Mouse (Mus musculus) c-Kit-negative CD71-positive TER-119-positive erythroid progenitor cells, embryonic 14.5 days (primary cell): ENCODE measurements around the gene Aldob.

Experiments used
- DNase-seq: peaks from one replicate; pipeline ENCODE4 v3.0.0-alpha.2; 2013; ENCODE audit warnings: low read depth, low spot score

Gene Aldob

DNA sequence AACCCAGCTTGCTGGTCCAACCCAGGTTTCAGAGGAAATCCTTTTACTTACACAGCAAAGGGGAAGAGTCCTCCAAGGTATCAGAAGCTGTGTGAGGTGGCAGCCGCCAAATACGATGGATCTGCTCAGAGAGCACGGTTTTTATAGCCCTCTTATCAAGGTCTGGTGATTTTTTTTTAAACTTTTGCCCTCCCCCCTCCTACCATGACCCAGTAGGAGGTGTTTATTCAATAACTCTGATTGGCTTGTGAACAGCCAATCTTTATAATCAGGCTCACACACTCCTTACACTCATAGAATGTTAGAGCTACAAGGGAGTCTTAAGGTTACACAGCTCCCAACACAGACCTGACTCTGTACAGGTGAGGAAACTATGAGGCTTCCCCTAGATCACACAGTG lies at the start of gene Aldob:
TSS of gene Aldob (minus strand) at position 164 of the 400 bp plus-strand sequence.
- no peak for DNase-seq

DNA sequence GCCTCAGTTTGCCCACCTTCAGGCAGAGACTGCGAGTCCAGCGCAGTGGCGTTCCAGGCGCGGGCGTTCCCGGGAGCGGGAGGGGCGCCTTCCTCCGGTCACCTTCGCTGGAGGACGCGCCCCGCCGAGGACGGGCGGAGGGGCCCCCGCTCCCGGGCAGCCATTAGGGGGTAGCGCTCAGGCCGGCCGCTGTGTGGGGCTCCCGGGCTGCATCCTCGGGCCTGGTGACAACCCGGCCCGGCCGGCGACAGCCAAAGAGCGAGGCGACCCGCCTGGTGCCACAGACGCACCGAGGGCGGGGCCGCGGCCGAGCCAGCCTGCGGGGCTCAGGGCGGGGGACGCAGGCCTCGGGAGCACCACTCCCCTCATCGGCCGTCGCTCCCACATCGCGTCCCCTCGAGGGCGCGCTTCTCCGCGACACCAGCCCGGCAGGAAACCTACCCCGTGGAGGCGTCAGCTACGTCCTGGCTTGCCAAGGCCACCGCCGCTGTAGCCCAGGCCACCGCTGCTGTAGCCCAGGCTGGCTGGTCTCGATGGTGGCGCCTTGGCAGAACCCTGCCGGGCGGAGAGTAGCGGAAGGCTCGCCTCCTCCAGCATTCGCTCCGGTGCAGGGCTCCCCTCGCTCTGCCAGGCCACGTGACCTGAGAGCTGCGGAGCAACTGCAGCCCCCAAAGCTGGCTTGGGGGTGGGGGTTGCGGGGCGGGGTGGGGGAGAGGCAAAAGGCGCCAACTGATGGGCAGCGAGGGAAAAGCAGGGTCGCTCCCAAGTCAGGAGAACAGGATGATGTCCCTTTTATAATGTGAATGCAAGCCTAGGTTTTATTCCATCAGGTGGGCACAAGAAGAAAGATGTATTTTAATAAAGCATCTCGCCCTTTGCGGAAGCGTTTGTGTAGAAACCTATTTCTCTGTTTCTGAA lies 48.1 kb upstream of the Aldob start, which contains the start of gene Tmem246:
TSS of gene Tmem246 (minus strand) at position 694 of the 918 bp plus-strand sequence.
- DNase-seq, result peak; percentile 2

DNA sequence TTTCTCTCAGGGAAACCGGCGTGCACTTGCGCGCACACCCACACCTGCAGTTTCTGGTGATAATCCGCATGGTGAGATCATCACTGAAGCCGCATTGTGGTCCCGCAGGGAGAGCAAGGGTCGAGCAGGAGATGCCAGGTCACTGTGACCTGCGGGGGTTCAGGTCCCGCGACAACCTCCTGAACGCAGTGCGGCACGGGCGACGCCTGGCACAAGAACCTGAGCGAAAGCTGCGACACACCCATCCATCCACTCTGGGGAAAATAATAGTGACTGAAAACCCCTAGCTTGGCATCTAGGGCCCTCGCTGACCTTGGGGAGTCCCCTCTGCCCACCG lies 47.5 kb upstream of the Aldob start:
- DNase-seq, result no peak

DNA sequence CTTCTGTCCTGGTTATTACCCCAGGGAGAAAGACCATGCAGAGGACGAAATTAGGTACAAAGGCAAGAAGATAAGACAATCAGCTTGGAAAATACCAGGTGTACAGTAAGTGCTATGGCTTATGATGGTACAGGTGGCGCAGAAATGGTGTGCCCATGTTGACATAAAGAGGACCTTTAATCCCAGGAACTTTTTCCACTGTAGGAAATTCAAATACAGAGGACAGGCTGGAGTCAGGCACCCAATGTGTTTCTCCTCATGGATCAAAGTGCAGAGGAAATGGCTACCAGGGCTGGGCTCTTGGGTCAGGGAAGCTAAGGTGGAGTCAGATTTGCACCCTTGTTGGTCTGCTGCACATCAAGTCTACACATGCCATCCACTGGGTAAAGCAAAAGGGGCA lies 40.8 kb upstream of the Aldob start:
- no peak for DNase-seq

DNA sequence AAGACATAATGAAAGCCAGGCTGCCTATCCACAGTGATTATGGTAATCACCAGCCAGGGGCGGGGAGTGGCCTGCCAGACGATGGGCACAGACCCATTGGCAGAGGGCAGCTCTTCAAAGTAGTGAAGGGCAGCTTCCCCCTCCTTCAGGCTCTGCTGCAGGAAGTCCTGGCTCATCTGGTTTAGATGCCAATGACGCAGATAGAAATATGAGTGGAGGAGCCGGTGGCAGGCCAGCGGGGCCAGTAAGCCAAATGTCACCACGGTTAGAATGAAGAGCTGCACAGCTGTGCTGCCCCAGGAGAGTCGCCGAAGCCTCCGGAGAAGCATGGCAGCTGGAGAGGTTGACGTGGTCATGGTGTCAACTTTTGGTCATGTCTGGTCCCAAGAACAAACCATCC lies 37.5 kb upstream of the Aldob start:
- DNase-seq, result no peak

DNA sequence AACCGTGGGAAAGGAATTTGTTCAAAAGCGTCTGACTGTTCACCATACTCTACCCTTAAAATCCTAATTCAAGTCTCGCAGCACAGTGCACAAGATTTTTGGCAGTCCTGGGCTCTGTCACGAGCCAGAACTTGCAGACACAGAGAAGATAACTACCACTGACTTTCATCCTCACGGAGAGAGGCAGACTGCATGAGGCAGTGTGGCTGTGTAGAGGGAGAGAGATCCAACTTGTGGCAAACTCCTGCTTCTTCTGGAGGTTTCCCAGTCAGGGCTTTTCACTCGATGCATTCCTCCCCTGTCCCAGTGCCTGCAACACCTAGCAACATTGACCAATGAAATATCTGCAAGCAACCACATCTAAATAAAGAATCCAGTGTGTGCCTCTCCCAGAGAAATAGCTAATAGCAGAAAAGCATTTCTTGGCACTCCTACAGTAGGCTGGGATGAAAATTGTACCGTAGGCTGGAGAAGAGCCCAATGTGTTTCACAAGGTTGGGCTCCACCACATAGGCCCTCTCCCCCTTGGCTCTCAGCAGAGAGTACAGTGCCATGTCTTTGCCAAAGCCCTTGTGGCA lies 36.3 kb upstream of the Aldob start:
- DNase-seq, result no peak

DNA sequence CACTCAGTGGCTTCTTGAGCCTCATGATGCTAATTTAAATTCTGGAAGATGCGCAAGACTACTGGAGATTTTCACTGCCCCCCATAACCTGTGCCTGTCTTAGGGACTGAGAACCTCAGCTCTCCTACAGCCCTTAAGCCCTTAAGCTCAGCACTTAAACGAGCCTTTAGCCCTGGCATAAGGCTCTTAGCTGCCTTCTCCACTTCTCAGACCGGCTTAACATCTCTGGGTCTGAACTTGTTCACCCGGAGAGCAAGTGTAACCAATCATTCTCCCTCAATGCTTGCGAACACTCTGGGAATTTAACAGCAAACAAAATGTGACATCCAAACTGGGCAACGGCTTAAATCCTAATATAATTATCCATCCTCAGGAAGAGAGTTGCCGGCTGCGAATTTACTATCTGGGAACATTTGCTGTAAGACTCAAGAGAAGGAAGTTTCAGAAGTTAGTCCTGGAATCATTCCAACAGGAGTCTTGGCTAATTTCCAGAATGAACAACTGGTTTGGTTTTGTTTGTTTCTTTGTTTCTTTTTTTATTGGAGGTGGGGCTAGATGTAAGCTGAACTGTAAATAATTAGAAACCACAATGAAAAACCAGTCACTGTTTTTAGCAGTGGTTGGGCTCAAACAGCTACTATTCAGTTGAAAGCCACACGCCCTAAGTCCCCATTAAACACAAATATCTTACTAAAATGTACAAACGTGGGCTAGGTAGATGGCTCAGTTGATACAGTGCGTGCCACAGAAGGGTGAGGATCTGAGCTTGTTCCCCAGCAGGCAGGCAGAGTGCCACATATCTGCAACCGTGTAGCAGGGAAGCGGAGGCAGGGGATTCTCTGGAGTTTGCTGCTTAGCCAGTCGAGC lies 34.9 kb upstream of the Aldob start:
- no peak for DNase-seq

DNA sequence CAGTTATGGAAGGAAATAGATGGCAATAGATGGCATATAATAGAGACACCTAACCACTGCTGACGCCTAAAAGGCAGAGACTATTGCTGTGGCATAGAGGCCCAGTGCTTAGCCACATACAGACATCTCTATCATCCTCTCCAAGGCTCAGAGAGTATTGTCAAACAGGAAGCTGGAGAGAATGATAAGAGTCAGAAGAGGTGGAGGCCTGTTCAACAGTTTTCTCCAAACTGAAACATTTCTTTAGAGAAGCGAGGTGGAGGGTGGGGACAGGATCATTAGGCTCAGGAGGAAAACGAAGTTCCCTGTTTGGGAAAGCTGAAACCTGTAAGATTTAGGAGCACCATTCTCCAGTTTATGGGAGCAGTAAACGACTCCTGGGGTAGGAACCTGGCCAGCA lies 31.9 kb upstream of the Aldob start:
- DNase-seq, result no peak

DNA sequence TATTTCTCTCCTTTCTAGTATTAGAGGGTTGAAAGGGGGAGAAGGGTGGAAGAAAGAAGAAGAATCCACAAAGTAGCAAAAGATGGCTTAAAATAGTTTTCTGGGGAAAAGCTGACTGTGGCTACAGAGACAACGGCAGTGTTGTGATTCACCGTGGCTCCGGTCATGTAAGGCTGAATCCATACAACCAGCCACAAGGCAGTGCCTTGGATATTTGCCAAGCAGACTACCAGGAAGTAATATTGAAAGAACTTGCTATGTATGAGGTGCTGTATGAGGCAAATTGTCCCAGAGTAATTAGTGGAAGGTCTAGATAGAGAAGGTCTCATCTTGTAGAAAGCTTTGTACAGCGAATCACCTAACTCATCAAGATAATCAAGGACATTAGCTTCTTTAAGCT lies 22.8 kb upstream of the Aldob start:
- no peak for DNase-seq

DNA sequence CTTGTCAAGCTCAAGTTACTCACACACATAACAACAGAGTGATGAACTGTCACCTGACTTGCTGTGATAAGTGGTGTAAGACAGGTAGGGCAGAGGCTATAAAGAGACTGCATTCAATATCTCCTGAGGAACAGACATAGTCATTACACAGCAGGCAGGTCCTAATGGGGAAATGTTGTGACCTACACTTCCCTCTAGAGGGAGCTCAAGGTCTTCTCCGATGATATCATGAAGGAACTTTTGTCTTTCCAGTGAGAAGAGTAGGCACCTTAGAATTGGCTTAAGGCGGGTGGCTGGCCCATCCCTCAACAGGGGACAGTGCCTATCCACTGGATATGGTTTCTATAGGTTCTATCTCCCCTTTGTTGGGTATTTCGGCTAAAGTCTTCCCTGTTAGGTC lies 18.3 kb upstream of the Aldob start:
- DNase-seq, result peak; percentile 41

DNA sequence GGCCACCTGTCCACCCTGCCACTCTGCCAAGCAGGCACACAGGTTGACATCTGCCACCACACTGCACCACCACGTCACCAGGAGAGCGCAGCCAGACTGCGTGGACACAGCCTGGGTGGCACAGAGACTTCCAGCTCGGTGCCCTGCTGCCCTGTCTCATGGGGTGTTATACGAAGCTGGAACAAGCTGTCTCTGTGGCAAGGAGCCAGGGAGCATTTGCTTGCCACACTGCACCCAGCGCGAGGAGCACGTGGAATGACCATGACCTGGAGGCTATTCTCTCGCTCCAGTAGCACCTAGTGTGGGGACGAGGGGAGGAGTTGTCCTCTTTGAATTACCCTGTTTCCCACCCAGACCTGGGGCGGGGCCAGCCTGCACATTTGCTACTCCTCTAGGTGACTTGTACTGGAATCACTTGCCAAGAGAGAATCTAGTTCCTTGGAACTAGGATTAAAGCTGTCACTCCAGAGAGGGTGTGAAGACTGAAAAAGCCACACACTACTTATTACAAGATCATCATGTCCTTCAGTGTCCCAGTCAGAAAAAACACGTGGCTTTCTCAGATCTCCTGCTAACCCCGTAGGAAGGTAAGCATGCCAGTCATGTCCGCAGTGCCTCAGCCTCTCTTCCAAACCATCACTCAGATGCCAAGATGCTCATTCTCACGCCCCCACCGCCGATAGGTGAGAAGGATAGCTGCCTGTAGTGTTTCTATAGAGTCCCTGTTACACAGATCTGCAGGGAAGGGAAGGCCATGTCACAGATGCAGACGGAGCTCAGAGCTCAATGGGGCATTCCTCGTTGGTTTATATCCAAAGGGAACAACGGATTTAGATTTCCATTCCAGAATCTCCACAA lies 10.8 kb upstream of the Aldob start:
- no peak for DNase-seq

DNA sequence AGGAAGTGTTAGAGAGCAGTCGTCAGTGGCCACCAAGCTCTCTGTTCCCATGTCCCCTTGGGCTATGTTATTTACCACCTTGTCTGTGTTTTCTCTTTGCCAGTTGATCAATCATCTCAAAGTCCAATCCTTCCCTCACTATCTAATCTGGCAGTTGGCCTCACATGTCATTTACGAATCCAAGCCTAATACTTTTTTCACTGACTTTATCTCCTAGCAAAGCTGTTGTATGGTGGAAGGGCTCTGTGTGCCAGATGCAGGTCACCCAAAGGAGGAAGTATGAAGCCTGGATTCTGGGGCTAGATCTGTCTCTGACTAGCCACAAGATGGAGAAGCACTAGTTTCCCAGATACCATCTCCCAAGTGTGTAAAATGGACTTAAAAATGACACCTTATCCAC lies 8.8 kb upstream of the Aldob start:
- DNase-seq, result no peak

DNA sequence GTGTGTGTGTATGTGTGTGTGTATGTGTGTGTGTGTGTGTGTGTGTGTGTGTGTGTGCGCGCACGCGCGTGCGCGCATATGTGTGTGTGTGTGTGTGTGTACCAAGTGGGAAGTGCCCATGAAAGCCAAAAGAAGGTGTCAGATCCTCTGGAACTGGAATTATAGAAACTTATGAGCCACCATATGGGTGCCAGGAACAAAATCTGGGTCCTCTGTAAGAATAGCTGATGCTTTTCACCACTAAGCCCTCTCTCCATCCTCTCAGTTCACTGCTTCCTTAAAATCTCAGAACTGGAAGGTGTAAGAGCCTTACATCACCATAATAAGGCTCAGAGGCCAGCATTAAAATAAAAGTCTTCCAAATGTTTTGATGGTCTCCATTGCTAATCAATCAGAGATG lies 8.0 kb upstream of the Aldob start:
- no peak for DNase-seq

DNA sequence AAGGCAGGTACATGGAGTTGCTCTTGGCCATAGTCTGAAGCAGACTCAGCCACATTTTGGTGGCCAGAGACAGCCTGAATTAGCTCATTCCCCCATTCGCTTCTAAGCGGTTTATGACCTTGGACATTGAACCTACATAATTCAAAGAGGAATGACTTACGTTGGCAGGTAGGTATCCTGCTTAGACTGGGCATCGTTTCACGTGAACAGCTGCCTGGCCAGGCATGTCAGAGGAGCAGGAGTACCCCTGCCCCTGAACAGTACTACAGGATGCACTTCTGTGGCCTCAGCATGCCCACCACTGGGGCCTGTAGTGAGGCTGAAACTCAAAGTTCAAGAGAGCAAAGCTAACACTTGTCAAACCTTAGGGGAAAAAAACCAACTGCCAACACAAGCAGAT lies 4.0 kb upstream of the Aldob start:
- DNase-seq, result no peak

DNA sequence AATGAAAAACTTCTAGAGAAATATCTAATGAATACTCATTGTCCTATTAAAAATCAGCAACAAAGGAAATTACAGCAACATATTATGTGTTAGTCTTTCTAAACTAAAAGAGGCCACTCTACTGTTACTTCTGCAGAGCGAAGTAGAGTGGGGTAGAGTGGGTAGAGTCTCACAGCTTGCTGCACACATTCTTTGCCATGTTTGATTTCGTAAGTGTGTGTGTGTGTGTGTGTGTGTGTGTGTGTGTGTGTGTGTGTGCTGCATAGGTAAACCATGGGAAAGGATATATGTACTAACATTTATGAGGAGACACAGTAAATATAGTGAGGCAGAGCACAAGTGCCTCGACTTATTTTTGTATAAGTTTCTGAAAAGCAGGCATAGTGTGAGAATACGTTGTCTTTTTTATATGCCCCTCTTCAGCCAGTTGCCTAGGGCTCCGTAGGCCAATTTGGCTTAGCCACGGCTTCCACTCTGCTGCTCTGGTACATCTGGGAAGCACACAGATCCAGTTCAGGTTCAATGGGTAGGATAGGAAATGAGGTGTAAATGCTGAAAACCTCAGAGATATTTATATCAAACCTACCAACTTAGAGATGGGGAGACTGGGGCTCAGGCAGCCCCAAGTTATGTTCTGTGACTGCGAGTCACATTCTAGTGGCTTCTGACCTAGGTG lies 1.7 kb downstream of the Aldob start:
- DNase-seq, result no peak

DNA sequence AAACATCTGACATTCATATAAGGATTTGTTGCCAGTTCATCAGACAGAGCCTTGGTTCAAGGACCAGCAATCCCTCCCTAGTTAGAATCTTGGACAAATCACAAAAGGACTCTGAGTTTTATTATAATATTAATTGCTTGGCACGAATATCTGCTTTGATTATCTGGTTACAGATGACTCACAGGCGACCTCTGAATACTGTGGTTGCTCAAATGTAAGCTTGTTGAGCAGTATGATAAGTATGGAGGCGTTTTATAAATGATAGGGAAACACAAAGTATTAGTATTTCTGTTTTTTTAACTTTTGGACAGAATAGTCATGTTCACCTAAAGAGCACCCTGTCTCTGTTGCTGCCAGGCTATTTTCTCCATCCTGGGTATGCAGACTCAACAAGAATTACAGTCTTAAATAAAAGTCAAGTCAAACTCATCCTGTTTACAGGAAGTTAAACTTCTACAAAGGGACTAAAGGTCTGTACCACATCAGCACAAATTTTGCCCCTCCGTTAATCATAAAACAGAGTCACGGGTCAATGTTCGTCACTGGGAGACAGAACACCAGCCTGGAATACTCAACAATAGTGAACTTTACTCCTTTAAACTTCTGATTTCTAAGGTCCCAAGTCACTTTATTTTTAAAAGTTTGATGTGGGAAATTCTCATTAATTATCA lies 2.3 kb downstream of the Aldob start:
- no peak for DNase-seq

DNA sequence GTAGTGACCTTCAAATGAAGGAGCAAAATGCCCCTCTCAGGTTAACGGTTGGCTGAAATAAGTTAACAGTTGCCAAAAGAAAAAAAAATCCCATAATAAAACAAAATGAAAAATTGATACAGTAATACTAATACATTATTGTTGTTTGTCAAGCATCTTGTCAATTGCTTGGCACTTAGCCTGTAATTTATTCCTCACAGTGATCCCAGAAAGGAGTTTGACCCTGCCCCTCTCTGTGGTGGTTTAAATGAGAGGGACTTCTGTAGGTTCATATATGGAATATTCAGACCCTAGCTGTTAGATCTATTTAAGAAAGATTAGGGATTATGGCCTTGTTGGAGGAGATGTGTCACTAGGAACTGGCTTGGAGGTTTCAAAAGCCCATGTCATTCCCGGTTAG lies 3.3 kb downstream of the Aldob start:
- no peak for DNase-seq

DNA sequence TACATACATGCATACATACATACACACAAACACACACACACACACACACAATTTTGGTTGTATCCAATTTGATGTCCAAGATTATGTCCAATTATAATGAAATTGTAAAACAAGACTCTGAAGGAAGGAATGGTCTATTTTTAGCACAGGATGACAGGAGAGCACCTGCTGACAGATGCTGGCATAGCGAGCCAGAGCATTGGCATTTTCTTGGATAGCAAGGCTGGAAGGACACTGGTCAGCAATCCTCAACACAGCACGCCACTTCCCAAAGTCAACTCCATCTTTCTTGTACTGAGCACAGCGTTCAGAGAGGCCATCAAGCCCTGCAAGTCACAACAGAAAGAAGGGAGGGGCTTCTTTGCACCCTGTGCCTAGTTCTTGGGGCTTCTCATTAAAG lies 8.4 kb downstream of the Aldob start:
- DNase-seq, result no peak

DNA sequence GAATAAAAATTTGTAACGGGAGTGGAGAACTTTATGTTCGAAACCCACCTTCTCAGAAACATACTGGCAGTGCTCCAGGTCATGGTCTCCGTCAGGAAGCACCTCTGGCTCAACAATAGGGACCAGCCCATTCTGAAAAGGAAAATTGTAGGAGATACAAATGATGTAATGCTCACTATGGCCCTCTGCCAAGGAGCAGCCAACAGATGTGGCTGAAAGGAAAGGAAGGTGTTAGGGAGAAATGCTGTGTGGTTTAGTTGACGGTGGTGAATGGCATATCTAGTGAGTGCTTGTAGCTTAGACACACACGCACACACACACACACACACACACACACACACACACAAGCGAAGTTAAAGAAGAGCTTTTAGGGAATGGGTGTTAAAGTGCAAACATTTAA lies 9.7 kb downstream of the Aldob start:
- DNase-seq, result no peak

DNA sequence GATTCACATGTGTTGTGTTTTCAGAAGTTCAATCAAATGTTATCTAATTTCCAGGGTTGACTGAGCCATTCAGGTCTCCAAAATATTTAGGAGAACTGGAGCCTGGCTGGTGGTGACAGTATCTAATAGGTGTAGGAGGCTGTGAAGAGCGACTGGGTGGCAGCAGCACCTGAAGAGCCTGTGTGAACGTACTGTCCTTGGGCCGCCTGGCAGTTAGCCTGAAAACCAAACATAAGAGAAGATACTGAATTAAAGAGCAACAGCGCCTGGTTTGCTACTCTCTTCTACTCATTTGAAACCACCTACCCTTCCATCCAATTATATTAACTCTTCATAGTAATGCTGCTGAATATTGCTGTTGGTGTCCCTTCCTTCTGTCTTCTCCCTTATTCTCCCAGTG lies 12.7 kb downstream of the Aldob start:
- no peak for DNase-seq
